18 mouse cellular contexts compared by ENCODE assay signal in the genomic region with DNA sequence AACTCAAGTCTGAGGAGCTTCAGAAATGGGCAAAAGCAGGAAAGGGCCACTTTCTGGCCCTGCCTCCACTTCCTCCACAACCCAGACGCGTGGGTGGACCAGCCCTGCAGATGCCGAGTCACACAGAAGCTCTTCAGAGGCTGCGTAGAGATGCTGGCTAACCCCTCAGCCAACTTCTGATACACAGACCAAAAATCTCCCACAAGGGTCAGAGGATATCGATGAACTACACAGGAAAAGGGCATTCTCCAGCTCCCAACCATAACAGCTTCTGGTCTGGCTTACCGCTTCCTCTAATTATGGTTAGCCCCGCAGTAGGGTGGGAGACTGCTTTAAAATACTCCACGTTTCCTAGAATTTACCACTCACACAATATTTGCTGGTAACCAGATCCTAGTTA. TPM values are rescaled to one million over a fixed set of nuclear protein-coding genes. Genes with fewer than 3 reads are reported as not detected.
DNase-seq lines count a peak whose midpoint lies in the region; ATAC-seq and TF ChIP-seq lines count a peak whose summit lies in the region.
"Had no signal": no experiment of that assay in that cellular context is flagged by ENCODE, and none has a peak within 500 bp of the region (broad histone marks: within the 10 kb centered on the region; RNA-seq: fewer than 3 reads in every experiment).

No protein-coding gene starts in this region.

- WGBS in lung, adult 2 months: 47% methylated on average over 8 of the region's 8 CpGs
- WGBS in forebrain, embryonic 10.5 days: 95% methylated on average over 8 of the region's 8 CpGs

- TF ChIP-seq POLR2A in lung, adult 2 months (IDR thresholded peaks at IDR 0.05; ENCODE audit: borderline replicate concordance, extremely low read depth, low read depth, low read length): no peak

- ATAC-seq in common myeloid progenitor, adult 5-6 weeks (replicated peaks; ENCODE audit: low read depth, poor library complexity, severe bottlenecking): peak; percentile 70
- peak; percentile 64 for ATAC-seq in megakaryocyte, adult 5-6 weeks (ENCODE audit: poor library complexity, severe bottlenecking)
- ATAC-seq: midbrain, embryonic 13.5 days; Patski had no signal

- no peaks in the 10 kb centered on the region for H3K9me3 ChIP-seq in forebrain, embryonic 10.5 days
- H3K9me3 ChIP-seq: embryonic facial prominence, embryonic 13.5 days; heart, embryonic 12.5 days; limb, embryonic 15.5 days; lung, embryonic 15.5 days; midbrain, embryonic 13.5 days had no signal

- peak; percentile 10 to 14 for DNase-seq in lung, adult 18-20 months
- no peak for DNase-seq in lung, adult 2 months
- DNase-seq in Muller cell, postnatal 12 days (ENCODE audit: inconsistent ontology term): peak; percentile 56
- no peak for DNase-seq in right cerebral cortex, postnatal 25 days
- DNase-seq in forebrain, embryonic 10.5 days (ENCODE audit: extremely low spot score, low spot score): no peak
- DNase-seq: adrenal gland, adult 8-10 months; cerebellum, adult 9-11 months; gastrocnemius, adult 2 months; heart, postnatal 14 days had no signal

- no peaks in the 10 kb centered on the region for H3K27me3 ChIP-seq in forebrain, embryonic 10.5 days (ENCODE audit: poor library complexity, severe bottlenecking)
- H3K27me3 ChIP-seq: embryonic facial prominence, embryonic 13.5 days; heart, embryonic 12.5 days; limb, embryonic 15.5 days; lung, embryonic 15.5 days; midbrain, embryonic 13.5 days; Patski had no signal

- TF ChIP-seq CTCF in lung, adult 2 months (IDR thresholded peaks at IDR 0.05; ENCODE audit: insufficient read depth, low read length): no peak

- no peaks in the 10 kb centered on the region for H3K4me1 ChIP-seq in lung, adult 2 months (ENCODE audit: control insufficient read depth, insufficient read depth, low read length)
- H3K4me1 ChIP-seq in forebrain, embryonic 10.5 days: no peaks in the 10 kb centered on the region
- H3K4me1 ChIP-seq: embryonic facial prominence, embryonic 13.5 days; heart, embryonic 12.5 days; limb, embryonic 15.5 days; lung, embryonic 15.5 days; midbrain, embryonic 13.5 days had no signal

- no peak overlapping the region for H3K27ac ChIP-seq in forebrain, embryonic 10.5 days
- H3K27ac ChIP-seq: embryonic facial prominence, embryonic 13.5 days; gastrocnemius, adult 2 months; hindbrain, embryonic 14.5 days; limb, embryonic 15.5 days; lung, embryonic 15.5 days; midbrain, embryonic 13.5 days had no signal

- no peaks in the 10 kb centered on the region for H3K36me3 ChIP-seq in forebrain, embryonic 10.5 days (replicated peaks)
- H3K36me3 ChIP-seq: embryonic facial prominence, embryonic 13.5 days; heart, embryonic 12.5 days; limb, embryonic 15.5 days; lung, embryonic 15.5 days; midbrain, embryonic 13.5 days had no signal

- H3K4me3 ChIP-seq in lung, adult 2 months (replicated peaks; ENCODE audit: extremely low read depth, low read depth, low read length): no peak overlapping the region
- H3K4me3 ChIP-seq in forebrain, embryonic 10.5 days: no peak overlapping the region
- H3K4me3 ChIP-seq: embryonic facial prominence, embryonic 13.5 days; gastrocnemius, adult 2 months; heart, embryonic 12.5 days; limb, embryonic 15.5 days; lung, embryonic 15.5 days; midbrain, embryonic 13.5 days had no signal

RNA-seq across cellular contexts. Expression of a gene that starts 9.0 kb away (rescaled TPM):
- 54.9 and 134 TPM in 2 replicates for polyA plus RNA-seq in lung, adult 2 months (2012; rRNA removed)
- 0.82 and 11.7 TPM in 2 replicates for total RNA-seq in common myeloid progenitor, adult 5-6 weeks (2017)
- total RNA-seq in megakaryocyte, adult 5-6 weeks (2015): 16.5 and 20.4 TPM in 2 replicates
- 9.6 and 11.2 TPM in 2 replicates for total RNA-seq in megakaryocyte, adult 5-6 weeks (2017)
- 1.6 and 1.7 TPM in 2 replicates for polyA plus RNA-seq in forebrain, embryonic 10.5 days (2016; fragmentation: Nextera tagmentation; extraction: Ambion mirVana)

RNA-seq across cellular contexts. Expression of a gene that starts 33.3 kb away (rescaled TPM):
- polyA plus RNA-seq in lung, adult 2 months (2012; rRNA removed): 38.8 and 48.5 TPM in 2 replicates
- 3.8 and 6.2 TPM in 2 replicates for total RNA-seq in common myeloid progenitor, adult 5-6 weeks (2017)
- 1.8 and 3.0 TPM in 2 replicates for total RNA-seq in megakaryocyte, adult 5-6 weeks (2015)
- 3.3 and 3.4 TPM in 2 replicates for total RNA-seq in megakaryocyte, adult 5-6 weeks (2017)
- 7.4 and 7.7 TPM in 2 replicates for polyA plus RNA-seq in forebrain, embryonic 10.5 days (2016; fragmentation: Nextera tagmentation; extraction: Ambion mirVana)

Comparison
In these comparisons a context has a peak if more than half of its experiments do, and no peak if none do; other contexts are left out.
1. DNase-seq: peak in lung, adult 18-20 months (2 of 2) and Muller cell, postnatal 12 days (single experiment); none in lung, adult 2 months (single experiment), right cerebral cortex, postnatal 25 days (single experiment) and forebrain, embryonic 10.5 days (single experiment).